Mouse (Mus musculus) bone marrow macrophage, adult 2 months (primary cell): ENCODE results near the gene Foxk1.

Source experiments
- CTCF ChIP-seq: IDR thresholded peaks from 2 replicates; pipeline ENCODE4 v1.5.1; 2012; ENCODE audit warnings: low read depth, mild to moderate bottlenecking, low read length, moderate library complexity
- POLR2A ChIP-seq: IDR thresholded peaks from 2 replicates; pipeline ENCODE4 v1.6.1; 2012; ENCODE audit warnings: mild to moderate bottlenecking, low read depth, low read length, borderline replicate concordance

DNA sequence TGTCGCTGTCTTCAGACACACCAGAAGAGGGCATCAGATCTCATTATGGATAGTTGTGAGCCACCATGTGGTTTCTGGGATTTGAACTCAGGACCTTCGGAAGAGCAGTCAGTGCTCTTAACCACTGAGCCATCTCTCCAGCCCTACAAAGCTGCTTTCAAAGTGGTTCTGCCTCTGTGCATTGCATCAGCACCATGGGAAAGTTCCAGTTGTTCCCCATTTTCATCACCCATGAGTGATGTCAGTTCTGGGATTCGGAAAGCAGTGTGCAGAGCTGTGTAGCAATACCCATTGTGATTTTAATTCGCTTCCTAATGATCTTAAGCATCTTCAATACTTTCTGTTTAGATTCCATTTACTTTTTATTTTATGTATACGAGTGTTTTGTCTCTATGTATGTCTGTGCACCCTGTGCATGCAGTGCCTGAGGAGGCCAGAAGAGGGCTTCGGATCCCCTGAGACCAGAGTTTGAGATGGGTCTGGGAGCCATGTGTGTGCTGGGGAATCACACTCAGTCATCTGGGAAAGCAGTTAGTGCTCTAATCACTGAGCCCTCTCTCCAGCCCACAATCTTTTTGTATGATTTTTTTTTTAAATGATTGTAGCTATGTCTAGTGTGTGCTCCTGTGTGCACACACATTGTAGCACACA lies 6.6 kb upstream of the Foxk1 start:
- TF ChIP-seq CTCF (peak; percentile 45), POLR2A (no peak)
